Mouse (Mus musculus): ENCODE results near the gene Slc35f1. TPM values are rescaled to one million over a fixed set of nuclear protein-coding genes. Genes with fewer than 3 reads are reported as not detected.

Slc35f1 gene
- 8.0 TPM for polyA plus RNA-seq (2014; fragmentation: Illumina TruSeq; extraction: RNeasy Lipid Tissue Mini Kit (QIAGEN cat#74804))

GRCm38 (mm10) chr10:52690334-52690991 is at the start of gene Slc35f1:
TSS of gene Slc35f1 (plus strand) at chr10:52690533.

